Mouse (Mus musculus) forebrain, embryonic 15.5 days (tissue): ENCODE results near the gene Aspdh. TPM values are rescaled to one million over a fixed set of nuclear protein-coding genes. Genes with fewer than 3 reads are reported as not detected.

Source experiments
- ATAC-seq: fragments of 200-750 bp; cut with Nextera tagmentation; replicated peaks from 2 replicates; pipeline ENCODE4 v1.8.0; 2017; ENCODE audit warnings: mild to moderate bottlenecking, moderate TSS enrichment, moderate library complexity
- H3K27ac ChIP-seq: fragments of 300-500 bp; sonication (generic); replicated peaks from 2 replicates; pipeline ENCODE4 v1.5.1; 2015; ENCODE audit warnings: mild to moderate bottlenecking, inconsistent platforms
- H3K27me3 ChIP-seq: fragments of 300-500 bp; sonication (generic); 2 replicates; pipeline ENCODE4 v1.6.1; 2015; ENCODE audit warnings: inconsistent platforms
- H3K36me3 ChIP-seq: fragments of 300-500 bp; sonication (generic); 2 replicates; pipeline ENCODE4 v1.6.1; 2015; ENCODE audit warnings: mild to moderate bottlenecking, inconsistent platforms
- H3K4me1 ChIP-seq: fragments of 300-500 bp; sonication (generic); 2 replicates; pipeline ENCODE4 v1.6.1; 2015; ENCODE audit warnings: inconsistent platforms
- H3K4me2 ChIP-seq: fragments of 300-500 bp; sonication (generic); replicated peaks from 2 replicates; pipeline ENCODE4 v1.6.1; 2015; ENCODE audit warnings: mild to moderate bottlenecking, inconsistent platforms
- H3K4me3 ChIP-seq: fragments of 300-500 bp; sonication (generic); 2 replicates; pipeline ENCODE4 v1.5.1; 2015; ENCODE audit warnings: mild to moderate bottlenecking, inconsistent platforms
- H3K9ac ChIP-seq: fragments of 300-500 bp; sonication (generic); replicated peaks from 2 replicates; pipeline ENCODE4 v1.6.1; 2015; ENCODE audit warnings: mild to moderate bottlenecking, inconsistent platforms
- H3K9me3 ChIP-seq: fragments of 300-500 bp; sonication (generic); 2 replicates; pipeline ENCODE4 v1.6.1; 2016; ENCODE audit warnings: inconsistent platforms
- WGBS: fragments of 180-500 bp; shearing (Covaris S2); methylation state at CpG from one replicate; pipeline ENCODE4 v1.1.7; 2015; ENCODE audit warnings: mixed read lengths; 5-methylcytosine and 5-hydroxymethylcytosine counted together
- polyA plus RNA-seq: library from polyadenylated mRNA; unstranded; fragments of >200 nt; fragmentation: Nextera tagmentation; extraction: Ambion mirVana; gene quantifications from 2 replicates; pipeline ENCODE4 v1.2.1, GENCODE M21; 2015

The Aspdh gene
- polyA plus RNA-seq, 1 experiment from 2014 or later: 5.8 TPM

- H3K9me3 ChIP-seq: no peaks in the 10 kb centered on the region
- no peak overlapping the region for H3K4me2 ChIP-seq
- H3K4me3 ChIP-seq: no peak overlapping the region
- ATAC-seq: no peak
- no peaks in the 10 kb centered on the region for H3K27me3 ChIP-seq
- H3K36me3 ChIP-seq: peaks cover 59% of the 10 kb centered on the region
- 98% methylated on average over 1 of the region's 1 CpGs for WGBS
- no peak overlapping the region for H3K9ac ChIP-seq
- H3K27ac ChIP-seq: no peak overlapping the region
- peaks cover 20% of the 10 kb centered on the region for H3K4me1 ChIP-seq
These were observed 8.9 kb upstream of the Aspdh start for GRCm38 (mm10) chr7:44456302-44456701.

DNA sequence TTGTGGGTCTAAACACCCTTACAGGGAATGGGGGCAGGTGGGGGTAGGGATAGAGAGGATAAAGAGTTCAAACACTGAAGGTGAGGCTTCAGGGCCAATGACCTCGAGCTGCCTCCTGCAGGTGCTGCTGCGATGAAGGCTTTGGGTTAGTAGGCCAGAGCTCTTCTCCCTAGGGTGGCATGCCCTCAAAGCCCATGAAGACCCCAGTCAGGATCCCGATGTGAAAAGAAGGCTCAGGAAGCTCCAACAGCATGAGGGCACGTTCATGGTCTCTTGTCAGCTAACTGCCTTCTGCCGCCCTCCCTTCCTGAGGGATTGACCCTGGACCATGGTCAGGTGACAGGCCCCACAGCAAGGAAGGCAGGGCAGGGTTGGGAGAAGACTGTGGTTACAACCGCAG is 5.1 kb upstream of the Aspdh start:
- no peak overlapping the region for H3K4me2 ChIP-seq
- WGBS: 86% methylated on average over 6 of the region's 6 CpGs
- no peak overlapping the region for H3K27ac ChIP-seq
- H3K27me3 ChIP-seq: no peaks in the 10 kb centered on the region
- no peak overlapping the region for H3K4me3 ChIP-seq
- H3K36me3 ChIP-seq: peaks cover 68% of the 10 kb centered on the region
- H3K9me3 ChIP-seq: no peaks in the 10 kb centered on the region
- H3K9ac ChIP-seq: no peak overlapping the region
- no peak for ATAC-seq
- peaks cover 28% of the 10 kb centered on the region for H3K4me1 ChIP-seq

DNA sequence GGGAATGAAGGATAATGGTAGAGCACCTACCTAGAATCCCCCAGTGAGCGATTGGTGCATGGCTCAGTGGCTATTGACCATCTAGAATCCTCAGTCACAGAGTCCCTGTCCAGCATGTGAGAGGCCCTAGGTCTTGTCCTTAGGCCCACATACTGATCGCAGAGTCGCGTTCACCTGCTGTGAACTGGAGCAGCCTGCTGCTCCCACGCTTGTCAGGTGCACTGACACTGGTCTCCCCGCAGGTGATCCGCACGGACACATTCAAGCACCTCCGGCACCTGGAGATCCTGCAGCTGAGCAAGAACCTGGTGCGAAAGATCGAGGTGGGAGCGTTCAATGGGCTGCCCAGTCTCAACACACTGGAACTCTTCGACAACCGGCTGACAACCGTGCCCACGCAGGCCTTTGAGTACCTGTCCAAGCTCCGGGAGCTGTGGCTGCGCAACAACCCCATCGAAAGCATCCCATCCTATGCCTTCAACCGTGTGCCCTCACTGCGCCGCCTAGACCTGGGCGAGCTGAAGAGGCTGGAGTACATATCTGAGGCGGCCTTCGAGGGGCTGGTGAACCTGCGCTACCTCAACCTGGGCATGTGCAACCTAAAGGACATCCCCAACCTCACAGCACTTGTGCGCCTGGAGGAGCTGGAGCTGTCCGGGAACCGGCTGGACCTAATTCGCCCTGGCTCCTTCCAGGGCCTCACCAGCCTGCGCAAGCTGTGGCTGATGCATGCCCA is 4.3 kb upstream of the Aspdh start:
- H3K4me2 ChIP-seq: no peak overlapping the region
- 86% methylated on average over 31 of the region's 31 CpGs for WGBS

GRCm38 (mm10) chr7:44461503-44462217 is 3.5 kb upstream of the Aspdh start:
- no peaks in the 10 kb centered on the region for H3K9me3 ChIP-seq
- 83% methylated on average over 57 of the region's 57 CpGs for WGBS
- no peak for ATAC-seq
- H3K4me2 ChIP-seq: no peak overlapping the region
- H3K4me1 ChIP-seq: peaks cover 33% of the 10 kb centered on the region
- peaks cover 57% of the 10 kb centered on the region for H3K36me3 ChIP-seq
- H3K4me3 ChIP-seq: no peak overlapping the region
- H3K27ac ChIP-seq: no peak overlapping the region
- H3K27me3 ChIP-seq: no peaks in the 10 kb centered on the region
- H3K9ac ChIP-seq: no peak overlapping the region

More for the DNA sequence above, 4.3 kb upstream of the Aspdh start:
- Histone ChIP-seq H3K4me1 (peaks cover 33% of the 10 kb centered on the region), H3K27ac (no peak overlapping the region), H3K9ac (no peak overlapping the region), H3K36me3 (peaks cover 62% of the 10 kb centered on the region), H3K9me3 (no peaks in the 10 kb centered on the region), H3K4me3 (no peak overlapping the region), H3K27me3 (no peaks in the 10 kb centered on the region)
- no peak for ATAC-seq

GRCm38 (mm10) chr7:44462218-44463055 is 2.8 kb upstream of the Aspdh start:
- H3K27ac ChIP-seq: no peak overlapping the region
- no peaks in the 10 kb centered on the region for H3K27me3 ChIP-seq
- no peak overlapping the region for H3K4me3 ChIP-seq
- no peaks in the 10 kb centered on the region for H3K9me3 ChIP-seq
- no peak for ATAC-seq
- H3K9ac ChIP-seq: no peak overlapping the region
- H3K4me1 ChIP-seq: peaks cover 40% of the 10 kb centered on the region
- H3K36me3 ChIP-seq: peaks cover 49% of the 10 kb centered on the region
- 40% methylated on average over 77 of the region's 77 CpGs for WGBS
- no peak overlapping the region for H3K4me2 ChIP-seq

DNA sequence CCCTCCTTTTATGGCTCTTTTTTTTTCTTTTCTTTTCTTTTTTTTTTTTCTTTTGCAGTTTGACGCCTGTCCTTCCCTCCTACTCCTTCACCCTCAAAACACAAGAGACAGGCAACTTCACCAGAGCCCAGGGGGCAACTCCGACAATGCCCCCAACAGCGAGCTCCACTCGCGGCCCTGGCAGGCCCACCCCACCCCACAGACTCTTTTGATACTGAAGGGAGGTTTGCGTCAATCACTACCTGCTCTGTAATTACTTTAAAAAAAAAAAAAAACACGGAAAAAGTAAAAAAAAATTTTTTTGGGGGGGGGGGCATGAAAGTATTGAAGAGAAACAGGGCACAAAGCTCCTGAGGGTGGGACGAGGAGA is 2.1 kb upstream of the Aspdh start:
- 55% methylated on average over 8 of the region's 8 CpGs for WGBS
- no peak overlapping the region for H3K9ac ChIP-seq
- peaks cover 44% of the 10 kb centered on the region for H3K36me3 ChIP-seq
- H3K4me2 ChIP-seq: no peak overlapping the region
- H3K27ac ChIP-seq: peak overlapping the region; percentile 72; the same call in 1 of the 2 replicates
- peaks cover 42% of the 10 kb centered on the region for H3K4me1 ChIP-seq
- H3K9me3 ChIP-seq: no peaks in the 10 kb centered on the region
- H3K27me3 ChIP-seq: no peaks in the 10 kb centered on the region
- no peak for ATAC-seq
- H3K4me3 ChIP-seq: no peak overlapping the region

DNA sequence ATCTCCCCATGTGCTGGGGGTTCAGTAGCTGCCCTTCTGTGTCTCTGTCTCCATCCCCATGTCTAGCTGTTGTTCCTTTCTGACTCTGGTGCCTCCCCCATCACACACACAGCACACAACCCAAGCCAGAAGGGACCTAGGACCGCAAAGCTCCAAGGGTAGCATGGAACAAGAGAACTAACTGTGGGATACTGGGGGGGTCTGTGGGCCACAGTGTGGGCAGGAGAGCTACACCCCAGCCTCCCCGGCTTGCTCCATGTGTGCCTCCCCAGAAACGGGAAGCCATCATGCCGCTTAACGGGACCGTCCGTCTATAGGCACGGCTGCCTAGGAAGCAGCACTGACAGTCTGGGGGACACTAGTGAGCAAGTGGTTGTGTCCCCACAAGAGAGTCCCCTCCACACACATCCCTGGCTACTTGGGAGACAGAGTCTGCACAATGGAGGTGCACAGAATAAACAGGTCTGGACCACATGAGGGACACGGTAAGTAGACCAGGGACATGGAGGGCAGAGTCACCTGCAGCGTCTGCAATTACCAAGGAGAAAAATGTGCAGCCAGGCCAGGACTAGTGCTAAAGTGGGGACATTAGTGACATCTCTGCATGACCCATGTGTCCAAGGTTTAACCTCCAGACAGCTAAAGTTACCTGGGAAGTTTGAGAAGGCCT is 1.5 kb upstream of the Aspdh start:
- H3K27ac ChIP-seq: peak overlapping the region; percentile 72
- H3K27me3 ChIP-seq: no peaks in the 10 kb centered on the region
- no peak overlapping the region for H3K4me3 ChIP-seq
- H3K36me3 ChIP-seq: peaks cover 38% of the 10 kb centered on the region
- H3K9ac ChIP-seq: no peak overlapping the region
- no peaks in the 10 kb centered on the region for H3K9me3 ChIP-seq
- WGBS: 86% methylated on average over 10 of the region's 10 CpGs
- peaks cover 47% of the 10 kb centered on the region for H3K4me1 ChIP-seq
- H3K4me2 ChIP-seq: no peak overlapping the region
- no peak for ATAC-seq

DNA sequence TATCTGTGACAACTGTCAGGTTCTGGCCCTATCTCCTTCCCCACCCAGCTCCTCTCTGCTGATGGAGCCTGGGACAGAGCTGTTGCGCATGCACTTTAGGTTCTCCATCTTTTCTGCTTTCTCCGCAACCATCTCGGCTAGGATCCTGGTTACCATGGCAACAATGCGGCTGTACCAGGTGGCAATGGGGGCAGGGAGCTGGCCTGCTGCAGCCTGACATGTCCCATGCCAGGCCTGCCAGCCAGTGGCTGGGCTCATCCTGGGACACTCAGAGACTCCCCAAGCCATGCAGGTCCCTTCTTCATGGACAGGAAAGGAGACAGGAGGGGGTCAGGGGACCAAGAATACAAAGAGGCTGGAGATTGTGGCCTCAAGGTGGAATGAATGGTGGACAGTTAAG is 680 bp upstream of the Aspdh start:
- H3K4me2 ChIP-seq: no peak overlapping the region
- no peak for ATAC-seq
- H3K36me3 ChIP-seq: peaks cover 32% of the 10 kb centered on the region
- H3K9me3 ChIP-seq: no peaks in the 10 kb centered on the region
- H3K27ac ChIP-seq: peak overlapping the region; percentile 72
- H3K27me3 ChIP-seq: no peaks in the 10 kb centered on the region
- 13% methylated on average over 4 of the region's 4 CpGs for WGBS
- peaks cover 55% of the 10 kb centered on the region for H3K4me1 ChIP-seq
- H3K9ac ChIP-seq: no peak overlapping the region
- H3K4me3 ChIP-seq: no peak overlapping the region

- H3K4me3 ChIP-seq: no peak overlapping the region
- WGBS: 78% methylated on average over 10 of the region's 10 CpGs
- no peak overlapping the region for H3K9ac ChIP-seq
- H3K4me2 ChIP-seq: no peak overlapping the region
- peaks cover 27% of the 10 kb centered on the region for H3K36me3 ChIP-seq
- no peak for ATAC-seq
- H3K27ac ChIP-seq: peak overlapping the region; percentile 92; the same call in 1 of the 2 replicates
- H3K27me3 ChIP-seq: no peaks in the 10 kb centered on the region
- H3K4me1 ChIP-seq: peaks cover 58% of the 10 kb centered on the region
- H3K9me3 ChIP-seq: no peaks in the 10 kb centered on the region
These were observed 1.1 kb downstream of the Aspdh start for GRCm38 (mm10) chr7:44466006-44466887.

GRCm38 (mm10) chr7:44466888-44467311 is 1.7 kb downstream of the Aspdh start:
- 82% methylated on average over 16 of the region's 16 CpGs for WGBS

More at GRCm38 (mm10) chr7:44466888-44467311, 1.7 kb downstream of the Aspdh start:
- no peaks in the 10 kb centered on the region for H3K9me3 ChIP-seq
- no peak overlapping the region for H3K9ac ChIP-seq
- H3K36me3 ChIP-seq: peaks cover 20% of the 10 kb centered on the region
- H3K27ac ChIP-seq: peak overlapping the region; percentile 92
- H3K4me3 ChIP-seq: 0 out of 2 replicates have a peak overlapping the region, but pooled peaks have one; percentile 57
- H3K4me2 ChIP-seq: no peak overlapping the region
- peaks cover 58% of the 10 kb centered on the region for H3K4me1 ChIP-seq
- peak; percentile 0; the same call in 1 of the 2 replicates for ATAC-seq
- no peaks in the 10 kb centered on the region for H3K27me3 ChIP-seq
